Mouse (Mus musculus) embryonic facial prominence, embryonic 15.5 days (tissue): ENCODE data around the gene Akap9. TPM values are rescaled to one million over a fixed set of nuclear protein-coding genes. Genes with fewer than 3 reads are reported as not detected.

Experiments used
- ATAC-seq: fragments of 200-750 bp; cut with Nextera tagmentation; 2 replicates; pipeline ENCODE4 v1.8.0; 2017; ENCODE audit warnings: low read depth, moderate TSS enrichment; ENCODE audit not compliant: insufficient number of reproducible peaks, low FRiP score, low TSS enrichment
- H3K27ac ChIP-seq: fragments of 300-500 bp; sonication (generic); replicated peaks from 2 replicates; pipeline ENCODE4 v1.5.1; 2015; ENCODE audit warnings: mild to moderate bottlenecking, inconsistent platforms
- H3K27me3 ChIP-seq: fragments of 300-500 bp; sonication (generic); 2 replicates; pipeline ENCODE4 v1.6.1; 2015; ENCODE audit warnings: inconsistent platforms
- H3K36me3 ChIP-seq: fragments of 300-500 bp; sonication (generic); 2 replicates; pipeline ENCODE4 v1.6.1; 2015; ENCODE audit warnings: mild to moderate bottlenecking, inconsistent platforms
- H3K4me1 ChIP-seq: fragments of 300-500 bp; sonication (generic); 2 replicates; pipeline ENCODE4 v1.6.1; 2015; ENCODE audit warnings: inconsistent platforms
- H3K4me2 ChIP-seq: fragments of 300-500 bp; sonication (generic); replicated peaks from 2 replicates; pipeline ENCODE4 v1.6.1; 2015; ENCODE audit warnings: mild to moderate bottlenecking, inconsistent platforms
- H3K4me3 ChIP-seq: fragments of 300-500 bp; sonication (generic); replicated peaks from 2 replicates; pipeline ENCODE4 v1.5.1; 2015; ENCODE audit warnings: mild to moderate bottlenecking, inconsistent platforms
- H3K9ac ChIP-seq: fragments of 300-500 bp; sonication (generic); 2 replicates; pipeline ENCODE4 v1.6.1; 2015; ENCODE audit warnings: inconsistent platforms
- H3K9me3 ChIP-seq: fragments of 300-500 bp; sonication (generic); replicated peaks from 2 replicates; pipeline ENCODE4 v1.6.1; 2016; ENCODE audit warnings: inconsistent platforms
- WGBS: fragments of 180-500 bp; shearing (Covaris S2); methylation state at CpG from one replicate; pipeline ENCODE4 v1.1.7; 2015; 5-methylcytosine and 5-hydroxymethylcytosine counted together
- polyA plus RNA-seq: library from polyadenylated mRNA; unstranded; fragments of >200 nt; fragmentation: Nextera tagmentation; extraction: Ambion mirVana; gene quantifications from 2 replicates; pipeline ENCODE4 v1.2.1, GENCODE M21; 2015

The Akap9 gene
- polyA plus RNA-seq, 1 experiment from 2014 or later, result 144 TPM

- ATAC-seq, result no peak
- H3K4me2 ChIP-seq, result no peak overlapping the region
- 58% methylated on average over 2 of the region's 2 CpGs for WGBS
- no peak overlapping the region for H3K4me3 ChIP-seq
- no peak overlapping the region for H3K9ac ChIP-seq
- no peaks in the 10 kb centered on the region for H3K4me1 ChIP-seq
- no peak overlapping the region for H3K27ac ChIP-seq
- no peaks in the 10 kb centered on the region for H3K27me3 ChIP-seq
- no peaks in the 10 kb centered on the region for H3K9me3 ChIP-seq
- peaks cover 54% of the 10 kb centered on the region for H3K36me3 ChIP-seq
These were observed 113.1 kb downstream of the Akap9 start for GRCm38 (mm10) chr5:4040922-4041321.

DNA sequence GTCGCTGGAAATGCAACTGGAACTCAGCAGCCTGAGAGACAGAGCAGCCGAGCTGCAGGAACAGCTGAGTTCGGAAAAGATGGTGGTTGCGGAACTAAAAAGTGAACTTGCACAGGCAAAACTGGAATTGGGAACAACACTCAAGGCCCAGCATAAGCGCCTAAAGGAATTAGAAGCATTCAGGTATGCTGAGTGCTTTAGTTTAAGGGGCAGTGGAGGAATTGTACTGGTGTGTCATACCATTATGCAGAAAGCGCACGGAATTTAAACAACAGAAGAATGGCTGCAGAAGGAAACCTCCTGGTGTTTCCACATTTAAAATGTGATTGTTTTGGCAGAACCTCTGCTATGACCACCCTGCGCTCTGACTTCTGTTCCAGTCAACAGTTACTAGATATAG, 132.5 kb downstream of the Akap9 start:
- peaks cover 72% of the 10 kb centered on the region for H3K36me3 ChIP-seq
- ATAC-seq, result no peak

DNA sequence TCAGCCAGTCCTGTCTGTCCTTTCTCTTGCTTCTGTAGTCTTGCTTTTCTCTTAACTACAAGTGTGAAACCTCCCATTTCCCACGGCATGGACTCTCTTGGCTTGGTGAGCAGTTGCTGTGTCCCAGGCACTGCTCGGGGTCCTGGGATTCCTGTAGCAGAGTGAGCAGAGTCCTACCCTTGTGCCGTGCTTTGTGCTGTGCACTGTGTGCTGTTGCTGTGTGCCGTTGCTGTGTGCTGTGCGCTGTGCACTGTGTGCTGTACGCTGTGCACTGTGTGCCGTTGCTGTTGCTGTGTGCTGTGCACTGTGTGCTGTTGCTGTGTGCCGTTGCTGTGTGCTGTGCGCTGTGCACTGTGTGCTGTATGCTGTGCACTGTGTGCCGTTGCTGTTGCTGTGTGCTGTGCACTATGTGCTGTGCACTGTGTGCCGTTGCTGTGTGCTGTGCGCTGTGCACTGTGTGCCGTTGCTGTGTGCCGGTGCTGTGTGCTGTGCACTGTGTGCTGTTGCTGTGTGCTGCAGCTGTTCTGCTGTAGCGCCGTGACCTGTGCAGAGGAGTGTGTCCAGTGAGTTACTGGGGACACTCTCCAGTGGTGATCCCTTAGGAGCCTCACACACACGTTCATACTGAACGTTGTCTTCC, 138.7 kb downstream of the Akap9 start:
- H3K4me1 ChIP-seq, result no peaks in the 10 kb centered on the region
- no peak overlapping the region for H3K4me2 ChIP-seq
- no peaks in the 10 kb centered on the region for H3K27me3 ChIP-seq
- no peak overlapping the region for H3K9ac ChIP-seq
- peaks cover 81% of the 10 kb centered on the region for H3K36me3 ChIP-seq
- 93% methylated on average over 18 of the region's 18 CpGs for WGBS
- H3K9me3 ChIP-seq, result no peaks in the 10 kb centered on the region
- H3K27ac ChIP-seq, result no peak overlapping the region
- 0 out of 2 replicates have a peak, but pooled peaks have one; percentile 39 for ATAC-seq
- no peak overlapping the region for H3K4me3 ChIP-seq

More for the DNA sequence above, 132.5 kb downstream of the Akap9 start:
- H3K4me3 ChIP-seq, result no peak overlapping the region
- H3K4me1 ChIP-seq, result no peaks in the 10 kb centered on the region
- H3K27me3 ChIP-seq, result no peaks in the 10 kb centered on the region
- 93% methylated on average over 8 of the region's 8 CpGs for WGBS
- no peak overlapping the region for H3K27ac ChIP-seq
- H3K9me3 ChIP-seq, result no peaks in the 10 kb centered on the region
- H3K9ac ChIP-seq, result no peak overlapping the region
- H3K4me2 ChIP-seq, result no peak overlapping the region

- no peak for ATAC-seq
- 80% methylated on average over 3 of the region's 3 CpGs for WGBS
These were observed 139.3 kb downstream of the Akap9 start for GRCm38 (mm10) chr5:4067203-4067602.

DNA sequence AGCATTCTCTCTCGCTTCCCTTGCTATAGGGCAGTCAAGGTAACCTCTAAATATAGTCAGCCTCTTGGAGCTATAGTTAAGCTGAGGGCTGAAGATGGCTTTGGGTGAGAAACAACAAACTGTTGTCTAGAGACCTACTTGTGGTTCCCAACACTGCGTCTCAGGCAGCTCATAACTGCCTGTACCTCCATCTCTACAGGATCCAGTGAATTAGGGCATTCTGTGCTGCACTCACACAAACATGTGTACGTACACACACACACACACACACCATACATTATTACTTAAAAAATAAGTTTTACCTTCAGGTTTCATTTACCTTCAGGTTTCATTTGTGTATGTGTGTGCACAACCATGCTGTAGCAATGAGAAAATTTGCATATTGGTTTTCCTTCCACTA, 151.2 kb downstream of the Akap9 start:
- peaks cover 55% of the 10 kb centered on the region for H3K36me3 ChIP-seq
- H3K27ac ChIP-seq, result no peak overlapping the region
- H3K4me1 ChIP-seq, result no peaks in the 10 kb centered on the region
- H3K9ac ChIP-seq, result no peak overlapping the region
- H3K4me3 ChIP-seq, result no peak overlapping the region
- WGBS, result 91% methylated on average over 3 of the region's 3 CpGs
- no peak overlapping the region for H3K4me2 ChIP-seq
- no peaks in the 10 kb centered on the region for H3K9me3 ChIP-seq
- no peak for ATAC-seq
- H3K27me3 ChIP-seq, result no peaks in the 10 kb centered on the region

More at GRCm38 (mm10) chr5:4067203-4067602, 139.3 kb downstream of the Akap9 start:
- Histone ChIP-seq H3K36me3 (peaks cover 80% of the 10 kb centered on the region), H3K4me2 (no peak overlapping the region), H3K9ac (no peak overlapping the region), H3K4me1 (no peaks in the 10 kb centered on the region), H3K4me3 (no peak overlapping the region), H3K27me3 (no peaks in the 10 kb centered on the region), H3K27ac (no peak overlapping the region), H3K9me3 (no peaks in the 10 kb centered on the region)

DNA sequence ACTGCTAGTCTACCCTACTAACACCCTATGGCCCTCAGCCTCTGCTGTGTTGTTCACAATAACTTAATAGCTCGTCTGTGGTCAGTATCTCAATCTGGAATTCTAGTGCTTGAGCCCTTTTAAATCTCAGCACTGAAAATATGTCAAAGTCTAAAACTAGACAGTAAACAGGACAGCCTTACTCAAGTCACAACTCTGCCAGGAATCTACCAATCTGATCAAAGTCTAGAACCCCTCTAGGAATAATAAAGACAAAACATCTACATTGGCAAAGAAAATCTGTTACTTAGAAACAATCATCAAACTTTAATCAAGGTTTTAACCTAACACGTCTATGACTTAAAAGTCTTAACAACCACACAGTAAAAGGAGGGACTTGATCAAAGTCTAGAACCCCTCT, 153.0 kb downstream of the Akap9 start:
- no peak for ATAC-seq
- Histone ChIP-seq H3K4me2 (no peak overlapping the region), H3K4me1 (no peaks in the 10 kb centered on the region), H3K4me3 (no peak overlapping the region), H3K9me3 (no peaks in the 10 kb centered on the region), H3K36me3 (peaks cover 71% of the 10 kb centered on the region), H3K27ac (no peak overlapping the region), H3K27me3 (no peaks in the 10 kb centered on the region), H3K9ac (no peak overlapping the region)
- 81% methylated on average over 2 of the region's 2 CpGs for WGBS

GRCm38 (mm10) chr5:4081513-4081912, 153.7 kb downstream of the Akap9 start:
- Histone ChIP-seq H3K4me2 (no peak overlapping the region), H3K9ac (no peak overlapping the region), H3K27me3 (no peaks in the 10 kb centered on the region), H3K4me3 (no peak overlapping the region), H3K27ac (no peak overlapping the region), H3K36me3 (peaks cover 73% of the 10 kb centered on the region), H3K9me3 (no peaks in the 10 kb centered on the region), H3K4me1 (no peaks in the 10 kb centered on the region)
- WGBS, result 92% methylated on average over 2 of the region's 2 CpGs
- ATAC-seq, result no peak

DNA sequence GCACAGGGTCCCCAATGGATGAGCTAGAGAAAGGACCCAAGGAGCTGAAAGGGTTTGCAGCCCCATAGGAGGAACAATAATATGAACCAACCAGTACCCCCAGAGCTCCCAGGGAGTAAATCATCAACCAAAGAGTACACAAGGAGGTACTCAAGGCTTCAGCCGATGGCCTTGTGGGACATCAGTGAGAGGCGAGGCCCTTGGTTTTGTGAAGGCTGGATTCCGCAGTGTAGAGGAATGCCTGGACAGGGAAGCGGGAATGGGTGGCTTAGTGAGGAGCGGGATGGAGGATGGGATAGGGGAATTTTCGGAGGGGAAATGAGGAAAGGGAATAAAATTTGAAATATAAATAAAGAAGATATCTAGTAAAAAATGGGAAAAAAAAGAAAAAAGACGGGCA, 157.1 kb downstream of the Akap9 start:
- no peaks in the 10 kb centered on the region for H3K4me1 ChIP-seq
- no peaks in the 10 kb centered on the region for H3K9me3 ChIP-seq
- peaks cover 81% of the 10 kb centered on the region for H3K36me3 ChIP-seq
- no peak overlapping the region for H3K4me2 ChIP-seq
- WGBS, result 96% methylated on average over 7 of the region's 7 CpGs
- H3K27ac ChIP-seq, result no peak overlapping the region
- H3K9ac ChIP-seq, result no peak overlapping the region
- H3K4me3 ChIP-seq, result no peak overlapping the region
- ATAC-seq, result no peak
- H3K27me3 ChIP-seq, result no peaks in the 10 kb centered on the region

DNA sequence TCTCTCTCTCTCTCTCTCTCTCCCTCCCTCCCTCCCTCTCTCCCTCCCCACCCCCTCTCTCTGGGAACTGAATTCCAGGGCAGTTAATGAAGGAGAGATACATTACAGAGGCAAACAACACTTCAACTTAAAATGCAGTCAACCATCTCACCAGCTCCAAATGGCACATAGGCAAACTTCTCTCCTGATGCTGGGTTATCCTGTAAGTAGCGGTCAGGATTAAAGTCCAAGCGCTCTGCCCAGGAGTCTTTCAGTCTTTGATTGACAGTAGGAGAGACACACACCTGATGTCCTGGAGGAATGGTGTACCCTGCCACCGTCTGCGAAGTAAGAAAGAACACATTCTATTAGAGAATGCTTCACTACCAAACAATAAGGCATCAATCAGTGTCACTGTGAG, 158.5 kb downstream of the Akap9 start:
- no peak overlapping the region for H3K4me2 ChIP-seq
- peaks cover 86% of the 10 kb centered on the region for H3K36me3 ChIP-seq
- ATAC-seq, result no peak
- no peaks in the 10 kb centered on the region for H3K4me1 ChIP-seq
- no peak overlapping the region for H3K27ac ChIP-seq
- no peak overlapping the region for H3K4me3 ChIP-seq
- H3K27me3 ChIP-seq, result no peaks in the 10 kb centered on the region
- 88% methylated on average over 4 of the region's 4 CpGs for WGBS
- no peaks in the 10 kb centered on the region for H3K9me3 ChIP-seq
- no peak overlapping the region for H3K9ac ChIP-seq

DNA sequence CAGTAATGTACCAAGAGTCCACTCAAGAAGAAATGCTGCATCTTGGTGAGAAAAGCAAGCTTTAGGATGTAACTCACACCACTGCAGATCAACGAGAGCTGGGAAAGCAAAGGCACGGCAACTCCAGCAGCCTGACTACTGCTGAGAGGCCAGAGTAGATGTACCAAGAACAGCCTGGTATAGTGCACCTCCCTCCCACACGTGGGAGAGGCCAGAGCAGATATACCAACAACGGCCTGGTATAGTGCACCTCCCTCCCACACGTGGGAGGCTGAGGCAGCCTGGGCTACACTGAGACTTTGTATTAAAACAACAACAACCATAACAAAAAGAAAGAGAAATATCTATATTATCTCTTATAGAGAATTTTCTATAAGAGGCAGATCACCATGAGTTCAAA, 160.3 kb downstream of the Akap9 start:
- Histone ChIP-seq H3K9ac (no peak overlapping the region), H3K4me2 (no peak overlapping the region), H3K4me3 (no peak overlapping the region), H3K27me3 (no peaks in the 10 kb centered on the region), H3K9me3 (no peaks in the 10 kb centered on the region), H3K36me3 (peaks cover 85% of the 10 kb centered on the region), H3K27ac (no peak overlapping the region), H3K4me1 (no peaks in the 10 kb centered on the region)
- ATAC-seq, result no peak
- 89% methylated on average over 5 of the region's 5 CpGs for WGBS

DNA sequence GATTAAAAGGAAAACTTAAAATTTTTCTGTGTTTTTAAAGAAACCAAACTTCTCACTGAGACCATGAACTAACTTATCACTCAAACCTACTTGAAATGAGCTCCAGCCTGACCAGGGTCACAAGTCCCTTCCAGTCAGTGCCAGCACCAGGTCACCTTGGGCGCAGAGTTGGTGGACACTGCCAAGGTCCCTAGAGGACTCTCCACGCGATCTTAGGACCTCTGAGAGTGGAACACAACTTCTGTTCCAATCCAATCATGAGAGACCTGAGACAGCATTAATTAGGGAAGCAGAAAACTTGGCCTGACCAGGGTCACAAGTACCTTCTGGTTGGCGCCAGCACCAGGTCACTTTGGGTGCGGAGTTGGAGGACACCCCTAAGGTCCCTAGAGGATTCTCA, 166.6 kb downstream of the Akap9 start:
- no peak overlapping the region for H3K9ac ChIP-seq
- no peak overlapping the region for H3K27ac ChIP-seq
- peaks cover 61% of the 10 kb centered on the region for H3K36me3 ChIP-seq
- 97% methylated on average over 5 of the region's 5 CpGs for WGBS
- no peaks in the 10 kb centered on the region for H3K27me3 ChIP-seq
- H3K4me1 ChIP-seq, result no peaks in the 10 kb centered on the region
- H3K9me3 ChIP-seq, result no peaks in the 10 kb centered on the region
- H3K4me2 ChIP-seq, result no peak overlapping the region
- ATAC-seq, result no peak
- no peak overlapping the region for H3K4me3 ChIP-seq

- Histone ChIP-seq H3K4me2 (no peak overlapping the region), H3K4me1 (peaks cover 10% of the 10 kb centered on the region; the same call in 1 of the 2 replicates), H3K9me3 (no peaks in the 10 kb centered on the region), H3K27me3 (no peaks in the 10 kb centered on the region), H3K27ac (no peak overlapping the region), H3K36me3 (peaks cover 35% of the 10 kb centered on the region), H3K9ac (no peak overlapping the region), H3K4me3 (no peak overlapping the region)
- 92% methylated on average over 4 of the region's 4 CpGs for WGBS
- no peak for ATAC-seq
These were observed 173.2 kb downstream of the Akap9 start for GRCm38 (mm10) chr5:4101031-4101430.
